In the genomic region with DNA sequence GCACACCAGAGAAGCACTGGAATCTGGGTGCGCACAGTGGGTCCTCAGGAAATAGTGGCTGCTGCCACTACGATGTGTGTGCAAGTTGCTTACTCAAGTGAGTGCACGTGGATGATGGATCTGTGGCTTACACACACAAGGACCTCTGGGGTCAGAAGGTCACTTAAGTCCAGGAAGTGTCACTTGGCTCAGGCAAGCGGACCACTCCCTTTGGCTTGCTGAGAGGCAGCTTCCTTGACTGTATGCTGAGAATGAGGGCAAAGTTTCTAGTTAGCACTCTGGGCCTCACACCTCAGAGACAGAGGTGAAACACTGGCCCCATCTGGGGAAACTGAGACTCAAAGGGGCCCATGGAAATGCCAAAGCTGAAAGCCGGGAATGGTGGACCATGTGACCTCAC, we compare ENCODE assay signal across 23 mouse cellular contexts.
DNase-seq lines count a peak whose midpoint lies in the region; ATAC-seq lines count a peak whose summit lies in the region.
"Had no signal": no experiment of that assay in that cellular context is flagged by ENCODE, and none has a peak within 500 bp of the region (broad histone marks: within the 10 kb centered on the region; RNA-seq: fewer than 3 reads in every experiment).

No protein-coding gene starts in this region.

- H3K9me3 ChIP-seq in kidney, embryonic 14.5 days (ENCODE audit: control insufficient read depth, low read length): no peaks in the 10 kb centered on the region
- no peaks in the 10 kb centered on the region for H3K9me3 ChIP-seq in forebrain, embryonic 12.5 days
- H3K9me3 ChIP-seq: forebrain, embryonic 13.5 days; hindbrain, embryonic 13.5 days; limb, embryonic 13.5 days; liver, embryonic 13.5 days; megakaryocyte, embryonic 14.5 days; midbrain, embryonic 15.5 days; stomach, embryonic 15.5 days had no signal

- no peaks in the 10 kb centered on the region for H3K27me3 ChIP-seq in kidney, embryonic 14.5 days (ENCODE audit: control insufficient read depth, insufficient read depth, low read length)
- no peaks in the 10 kb centered on the region for H3K27me3 ChIP-seq in forebrain, embryonic 12.5 days
- H3K27me3 ChIP-seq: forebrain, embryonic 13.5 days; hindbrain, embryonic 13.5 days; limb, embryonic 13.5 days; liver, embryonic 13.5 days; midbrain, embryonic 15.5 days; stomach, embryonic 15.5 days had no signal

- no peak overlapping the region for H3K4me2 ChIP-seq in kidney, embryonic 14.5 days (replicated peaks; ENCODE audit: low read depth, low read length)
- no peak overlapping the region for H3K4me2 ChIP-seq in forebrain, embryonic 12.5 days
- H3K4me2 ChIP-seq: forebrain, embryonic 13.5 days; heart, embryonic 11.5 days; hindbrain, embryonic 13.5 days; limb, embryonic 13.5 days; liver, embryonic 13.5 days; midbrain, embryonic 15.5 days; stomach, embryonic 15.5 days had no signal

- no peak for ATAC-seq in kidney, embryonic 14.5 days (ENCODE audit: low FRiP score, low TSS enrichment)
- ATAC-seq in forebrain, embryonic 12.5 days (ENCODE audit: low FRiP score): no peak
- ATAC-seq: forebrain, embryonic 13.5 days; inflammation-experienced regulatory T-cells, adult 6 months; midbrain, embryonic 15.5 days had no signal

- H3K27ac ChIP-seq in kidney, embryonic 14.5 days (ENCODE audit: low read depth, low read length): no peak overlapping the region
- no peak overlapping the region for H3K27ac ChIP-seq in forebrain, embryonic 12.5 days
- H3K27ac ChIP-seq: liver, embryonic 13.5 days; stomach, embryonic 15.5 days had no signal

- H3K4me3 ChIP-seq in kidney, embryonic 14.5 days (ENCODE audit: low read length): no peak overlapping the region
- no peak overlapping the region for H3K4me3 ChIP-seq in forebrain, embryonic 12.5 days (replicated peaks)
- H3K4me3 ChIP-seq: forebrain, embryonic 13.5 days; hindbrain, embryonic 13.5 days; limb, embryonic 13.5 days; liver, embryonic 13.5 days; megakaryocyte, embryonic 14.5 days; midbrain, embryonic 15.5 days; myocyte; stomach, embryonic 15.5 days had no signal

- H3K4me1 ChIP-seq in kidney, embryonic 14.5 days (ENCODE audit: control insufficient read depth, insufficient read depth, low read length): peaks cover 27% of the 10 kb centered on the region
- peaks cover 31% of the 10 kb centered on the region for H3K4me1 ChIP-seq in forebrain, embryonic 12.5 days
- H3K4me1 ChIP-seq: megakaryocyte, embryonic 14.5 days had no signal

- peak; percentile 51 for DNase-seq in kidney, adult 11 months
- DNase-seq in lung, postnatal 36 days: peak; percentile 49
- DNase-seq in lung, postnatal 4 days: no peak
- DNase-seq in kidney, postnatal 14 days: peak; percentile 29
- no peak for DNase-seq in cerebellum, adult 9-11 months
- DNase-seq: B cell, adult 2 months; cerebellum, adult 8-10 months; gastrocnemius, postnatal 14 days; layer of hippocampus, postnatal 36 days; liver, embryonic 13.5 days; right cerebral cortex, postnatal 25 days; thymus, adult 2 months had no signal

- H3K9ac ChIP-seq in kidney, embryonic 14.5 days (ENCODE audit: low read depth, low read length): no peak overlapping the region
- no peak overlapping the region for H3K9ac ChIP-seq in forebrain, embryonic 12.5 days
- H3K9ac ChIP-seq: forebrain, embryonic 13.5 days; limb, embryonic 13.5 days; liver, embryonic 13.5 days; midbrain, embryonic 15.5 days; stomach, embryonic 15.5 days had no signal

- WGBS in kidney, embryonic 14.5 days: 63% methylated on average over 5 of the region's 5 CpGs
- 89% methylated on average over 5 of the region's 5 CpGs for WGBS in forebrain, embryonic 12.5 days

- H3K36me3 ChIP-seq in kidney, embryonic 14.5 days (ENCODE audit: control insufficient read depth, insufficient read depth, low read length): no peaks in the 10 kb centered on the region
- no peaks in the 10 kb centered on the region; the same call in 1 of the 2 replicates for H3K36me3 ChIP-seq in forebrain, embryonic 12.5 days (replicated peaks)
- H3K36me3 ChIP-seq: hindbrain, embryonic 13.5 days; limb, embryonic 13.5 days; liver, embryonic 13.5 days; midbrain, embryonic 15.5 days; stomach, embryonic 15.5 days had no signal

Comparison
In these comparisons a context has a peak if more than half of its experiments do, and no peak if none do; other contexts are left out.
1. DNase-seq: peak in kidney, adult 11 months (single experiment), lung, postnatal 36 days (single experiment) and kidney, postnatal 14 days (single experiment); none in lung, postnatal 4 days (0 of 2) and cerebellum, adult 9-11 months (single experiment).